Comparison of ENCODE assay signal across 24 mouse cellular contexts in the genomic region with DNA sequence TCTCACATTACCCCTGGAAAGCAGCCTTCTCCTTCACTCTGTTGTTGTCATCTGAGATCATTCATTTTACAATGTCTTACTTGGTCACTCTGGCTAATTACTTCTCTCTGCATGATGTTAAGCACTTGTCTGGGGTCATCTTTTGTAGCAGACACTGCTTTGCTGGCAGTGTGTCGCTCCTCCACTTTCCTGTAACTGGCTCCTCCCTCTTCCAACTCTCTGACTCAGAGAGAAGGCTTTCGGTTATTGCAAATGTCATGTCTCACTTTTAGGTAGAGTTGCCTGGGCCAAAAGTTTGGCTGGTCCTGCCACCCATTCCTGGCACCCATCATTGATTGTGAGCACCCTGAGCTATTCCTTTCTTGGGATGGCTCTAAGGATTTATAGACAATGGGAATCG. TPM values are rescaled to one million over a fixed set of nuclear protein-coding genes. Genes with fewer than 3 reads are reported as not detected.
A peak's percentile ranks its signal among the peaks of the same experiment; 100 is the strongest.
DNase-seq lines count a peak whose midpoint lies in the region; ATAC-seq and TF ChIP-seq lines count a peak whose summit lies in the region.
"Had no signal": no experiment of that assay in that cellular context is flagged by ENCODE, and none has a peak within 500 bp of the region (broad histone marks: within the 10 kb centered on the region; RNA-seq: fewer than 3 reads in every experiment).

No protein-coding gene starts in this region.

- no peak overlapping the region for H3K27ac ChIP-seq in kidney, postnatal 0 days
- H3K27ac ChIP-seq in CH12.LX (ENCODE audit: insufficient read depth, low read depth) = no peak overlapping the region
- peak overlapping the region; percentile 52; the same call in 1 of the 2 replicates for H3K27ac ChIP-seq in embryonic fibroblast, embryonic 13.5 days (ENCODE audit: insufficient read depth, low read length)
- H3K27ac ChIP-seq: forebrain, embryonic 12.5 days; hindbrain, embryonic 12.5 days; layer of hippocampus, adult 2 months; limb, embryonic 10.5 days; midbrain, embryonic 12.5 days; neural tube, embryonic 13.5 days had no signal

- H3K79me2 ChIP-seq in CH12.LX (replicated peaks; ENCODE audit: control insufficient read depth, extremely low read depth, insufficient read depth, poor library complexity, severe bottlenecking) = no peaks in the 10 kb centered on the region

- no peak overlapping the region for H3K9ac ChIP-seq in kidney, postnatal 0 days (ENCODE audit: low read depth, low read length)
- H3K9ac ChIP-seq in CH12.LX (ENCODE audit: insufficient read depth, low read depth) = no peak overlapping the region
- H3K9ac ChIP-seq: forebrain, embryonic 12.5 days; heart, embryonic 12.5 days; hindbrain, embryonic 12.5 days; midbrain, embryonic 12.5 days; neural tube, embryonic 13.5 days had no signal

- H3K36me3 ChIP-seq in kidney, postnatal 0 days (ENCODE audit: insufficient read depth, low read length) = no peaks in the 10 kb centered on the region
- no peaks in the 10 kb centered on the region for H3K36me3 ChIP-seq in CH12.LX (replicated peaks in 1 of 2; ENCODE audit: control insufficient read depth in 1 of 2, insufficient read depth in 1 of 2, low read length in 1 of 2)
- H3K36me3 ChIP-seq: forebrain, embryonic 12.5 days; heart, embryonic 12.5 days; hindbrain, embryonic 12.5 days; limb, embryonic 10.5 days; midbrain, embryonic 12.5 days; neural tube, embryonic 13.5 days had no signal

- no peak for TF ChIP-seq RAD21 in CH12.LX (IDR thresholded peaks at IDR 0.05; ENCODE audit: low read depth, low read length)

- dilution Hi-C loops in CH12.LX (cut with MboI; ENCODE audit: extremely low pct_ligation_motif_present, extremely low pct_unique_long_range_greater_than_20kb, low sequenced_read_pairs) = no loop called here

- 53% methylated on average over 3 of the region's 3 CpGs for WGBS in kidney, postnatal 0 days

- no peaks in the 10 kb centered on the region for H3K27me3 ChIP-seq in kidney, postnatal 0 days (ENCODE audit: insufficient read depth, low read length)
- no peaks in the 10 kb centered on the region for H3K27me3 ChIP-seq in CH12.LX (replicated peaks)
- H3K27me3 ChIP-seq: forebrain, embryonic 12.5 days; heart, embryonic 12.5 days; hindbrain, embryonic 12.5 days; midbrain, embryonic 12.5 days; neural tube, embryonic 13.5 days had no signal

- TF ChIP-seq POLR2A in CH12.LX (IDR thresholded peaks at IDR 0.05; ENCODE audit: low read depth, low read length) = no peak
- no peak for TF ChIP-seq POLR2A in embryonic fibroblast, embryonic 13.5 days (IDR thresholded peaks at IDR 0.05; ENCODE audit: low read depth, low read length)

- TF ChIP-seq CTCF in kidney, postnatal 0 days (IDR thresholded peaks at IDR 0.05; ENCODE audit: low read depth) = no peak
- no peak for TF ChIP-seq CTCF in CH12.LX (conservative IDR thresholded peaks at IDR 0.05 in 1 of 2, IDR thresholded peaks at IDR 0.05 in 1 of 2; ENCODE audit: low read depth in 2 of 2, low read length in 2 of 2)
- no peak for TF ChIP-seq CTCF in embryonic fibroblast, embryonic 13.5 days (IDR thresholded peaks at IDR 0.05; ENCODE audit: borderline replicate concordance, insufficient read depth, low read length)

- TF ChIP-seq EP300 in CH12.LX (IDR thresholded peaks at IDR 0.05; ENCODE audit: low read length) = no peak

- in situ Hi-C loops in CH12.LX (cut with MboI; ENCODE audit: low pct_ligation_motif_present, low pct_unique_long_range_greater_than_20kb, low sequenced_read_pairs) = no loop called here

- no peaks in the 10 kb centered on the region for H3K9me3 ChIP-seq in kidney, postnatal 0 days (replicated peaks; ENCODE audit: low read length)
- no peaks in the 10 kb centered on the region for H3K9me3 ChIP-seq in CH12.LX (replicated peaks; ENCODE audit: low read length)
- H3K9me3 ChIP-seq: forebrain, embryonic 12.5 days; heart, embryonic 12.5 days; hindbrain, embryonic 12.5 days; limb, embryonic 10.5 days; neural tube, embryonic 13.5 days had no signal

- ATAC-seq in kidney, postnatal 0 days (replicated peaks; ENCODE audit: low FRiP score, low read depth) = no peak

- H3K4me2 ChIP-seq in kidney, postnatal 0 days (ENCODE audit: low read length) = no peak overlapping the region
- H3K4me2 ChIP-seq in CH12.LX (ENCODE audit: insufficient read depth, low read depth, poor library complexity, severe bottlenecking) = peak overlapping the region; percentile 19; the same call in 1 of the 2 replicates
- H3K4me2 ChIP-seq: heart, embryonic 12.5 days; neural tube, embryonic 13.5 days had no signal

- H3K4me1 ChIP-seq in kidney, postnatal 0 days (replicated peaks; ENCODE audit: insufficient read depth, low read length) = 0 out of 2 replicates have a peak, but pooled peaks cover 3% of the 10 kb centered on the region
- H3K4me1 ChIP-seq in CH12.LX (ENCODE audit: control insufficient read depth in 1 of 2, insufficient read depth in 2 of 2) = peaks cover 5 to 9% of the 10 kb centered on the region in 2 experiments; a peak in 3 of 4 replicates
- peaks cover 15% of the 10 kb centered on the region for H3K4me1 ChIP-seq in embryonic fibroblast, embryonic 13.5 days (ENCODE audit: control insufficient read depth, insufficient read depth, low read length)
- H3K4me1 ChIP-seq: heart, embryonic 12.5 days had no signal

- no peak overlapping the region for H3K4me3 ChIP-seq in kidney, postnatal 0 days (replicated peaks; ENCODE audit: low read depth, low read length)
- no peak overlapping the region for H3K4me3 ChIP-seq in CH12.LX (replicated peaks in 1 of 3; ENCODE audit: low read depth in 2 of 3, low read length in 2 of 3, poor library complexity in 1 of 3)
- H3K4me3 ChIP-seq in embryonic fibroblast, embryonic 13.5 days (ENCODE audit: insufficient read depth, low read length) = no peak overlapping the region
- H3K4me3 ChIP-seq: forebrain, embryonic 12.5 days; heart, embryonic 12.5 days; hindbrain, embryonic 12.5 days; layer of hippocampus, adult 2 months; limb, embryonic 10.5 days; midbrain, embryonic 12.5 days; neural tube, embryonic 13.5 days had no signal

- peak; percentile 26 for DNase-seq in embryo, embryonic 10.5 days (ENCODE audit: low spot score)
- DNase-seq in embryo, embryonic 9.5 days (ENCODE audit: extremely low spot score) = no peak
- peak; percentile 42 for DNase-seq in kidney, postnatal 0 days (ENCODE audit: low spot score)
- DNase-seq in kidney, postnatal 10 days = no peak
- DNase-seq in CH12.LX (ENCODE audit: extremely low read depth) = no peak
- no peak for DNase-seq in gastrocnemius, postnatal 4 days (ENCODE audit: low spot score in 2 of 2)
- DNase-seq: cerebellum, adult 2 months; cerebellum, postnatal 36 days; heart, postnatal 10 days; kidney, adult 18-20 months; kidney, postnatal 14 days; liver; lung, postnatal 10 days; right cerebral cortex, adult 18-20 months; right cerebral cortex, postnatal 4 days; thymus, postnatal 14 days had no signal

TF ChIP-seq in CH12.LX, 34 proteins besides CTCF, POLR2A, EP300 and RAD21:
- TF ChIP-seq ZC3H11A (IDR thresholded peaks at IDR 0.05; ENCODE audit: low read depth, low read length) (no peak), MYC (IDR thresholded peaks at IDR 0.05; ENCODE audit: low read depth, low read length) (no peak), MXI1 (IDR thresholded peaks at IDR 0.05; ENCODE audit: low read depth, low read length) (no peak), E2F4 (IDR thresholded peaks at IDR 0.05; ENCODE audit: insufficient replicate concordance, low read depth, low read length) (no peak), USF1 (IDR thresholded peaks at IDR 0.05; ENCODE audit: low read depth, low read length) (no peak), ETS1 (conservative IDR thresholded peaks at IDR 0.05; ENCODE audit: low read depth, low read length) (no peak), SMC3 (IDR thresholded peaks at IDR 0.05; ENCODE audit: low read depth, low read length) (no peak), ZKSCAN1 (IDR thresholded peaks at IDR 0.05; ENCODE audit: borderline replicate concordance, low read depth, low read length) (no peak), JUND (conservative IDR thresholded peaks at IDR 0.05; ENCODE audit: low read depth, low read length) (no peak)

RNA-seq across cellular contexts. Expression of gene Eif4e, which starts 11.2 kb away (rescaled TPM):
- polyA plus RNA-seq in kidney, postnatal 0 days (2015; fragmentation: Nextera tagmentation; extraction: Ambion mirVana) = 240 and 259 TPM in 2 replicates
- total RNA-seq in CH12.LX (2012; rRNA removed) (490 and 629 TPM in 2 replicates), CH12.LX (2014; rRNA removed) (590 and 677 TPM in 2 replicates)
- 850 and 889 TPM in 2 replicates for polyA plus RNA-seq in CH12.LX (2012; ENCODE audit: insufficient read length, low read depth)
- 248 and 280 TPM in 2 replicates for polyA plus RNA-seq in embryonic fibroblast, embryonic 13.5 days (2011; ENCODE audit: insufficient read length, low read depth, missing spikeins)
- 100 to 1,000 TPM; 132 to 141 TPM for total RNA-seq in gastrocnemius, postnatal 4 days (2021)

RNA-seq across cellular contexts. Expression of gene Metap1, which starts 25.4 kb away (rescaled TPM):
- 40.2 and 41.4 TPM in 2 replicates for polyA plus RNA-seq in kidney, postnatal 0 days (2015; fragmentation: Nextera tagmentation; extraction: Ambion mirVana)
- total RNA-seq in CH12.LX (2012; rRNA removed) (77.9 and 97.6 TPM in 2 replicates), CH12.LX (2014; rRNA removed) (163 and 183 TPM in 2 replicates)
- polyA plus RNA-seq in CH12.LX (2012; ENCODE audit: insufficient read length, low read depth) = 143 and 154 TPM in 2 replicates
- 62.3 and 63.5 TPM in 2 replicates for polyA plus RNA-seq in embryonic fibroblast, embryonic 13.5 days (2011; ENCODE audit: insufficient read length, low read depth, missing spikeins)
- 10 to 100 TPM; 47.0 to 50.2 TPM for total RNA-seq in gastrocnemius, postnatal 4 days (2021)

Comparison
In these comparisons a context has a peak if more than half of its experiments do, and no peak if none do; other contexts are left out.
1. DNase-seq: peak in embryo, embryonic 10.5 days (single experiment) and kidney, postnatal 0 days (single experiment); none in embryo, embryonic 9.5 days (single experiment), kidney, postnatal 10 days (single experiment), CH12.LX (single experiment) and gastrocnemius, postnatal 4 days (0 of 2).